Mouse (Mus musculus): ENCODE measurements at regions not wholly inside any gene's neighbourhood (a gene's known extent, or its start where the extent isn't known, plus 50 kb on each side); places are given as distances from the start of the nearest gene placed in this dataset.

- H3K4me1 ChIP-seq (ENCODE audit: control insufficient read depth, insufficient read depth, low read length) = no peaks in the 10 kb centered on the region
- no peak overlapping the region for H3K4me3 ChIP-seq (ENCODE audit: insufficient read depth, low read depth, low read length)
- H3K36me3 ChIP-seq (ENCODE audit: control insufficient read depth, insufficient read depth, low read length) = no peaks in the 10 kb centered on the region
- no peak for DNase-seq
- H3K27me3 ChIP-seq (replicated peaks; ENCODE audit: control insufficient read depth, insufficient read depth, low read length) = no peaks in the 10 kb centered on the region
- TF ChIP-seq CTCF (conservative IDR thresholded peaks at IDR 0.05; ENCODE audit: insufficient read depth, insufficient read length, low read depth, low read length) = no peak
- no peak for TF ChIP-seq POLR2A (IDR thresholded peaks at IDR 0.05; ENCODE audit: low read depth, low read length)
- no peak overlapping the region for H3K27ac ChIP-seq (ENCODE audit: insufficient read depth, low read depth, low read length)
- WGBS = 85% methylated on average over 7 of the region's 7 CpGs
These were observed 50.9 kb upstream of the Cbln4 start for GRCm38 (mm10) chr2:172094159-172094558.

DNA sequence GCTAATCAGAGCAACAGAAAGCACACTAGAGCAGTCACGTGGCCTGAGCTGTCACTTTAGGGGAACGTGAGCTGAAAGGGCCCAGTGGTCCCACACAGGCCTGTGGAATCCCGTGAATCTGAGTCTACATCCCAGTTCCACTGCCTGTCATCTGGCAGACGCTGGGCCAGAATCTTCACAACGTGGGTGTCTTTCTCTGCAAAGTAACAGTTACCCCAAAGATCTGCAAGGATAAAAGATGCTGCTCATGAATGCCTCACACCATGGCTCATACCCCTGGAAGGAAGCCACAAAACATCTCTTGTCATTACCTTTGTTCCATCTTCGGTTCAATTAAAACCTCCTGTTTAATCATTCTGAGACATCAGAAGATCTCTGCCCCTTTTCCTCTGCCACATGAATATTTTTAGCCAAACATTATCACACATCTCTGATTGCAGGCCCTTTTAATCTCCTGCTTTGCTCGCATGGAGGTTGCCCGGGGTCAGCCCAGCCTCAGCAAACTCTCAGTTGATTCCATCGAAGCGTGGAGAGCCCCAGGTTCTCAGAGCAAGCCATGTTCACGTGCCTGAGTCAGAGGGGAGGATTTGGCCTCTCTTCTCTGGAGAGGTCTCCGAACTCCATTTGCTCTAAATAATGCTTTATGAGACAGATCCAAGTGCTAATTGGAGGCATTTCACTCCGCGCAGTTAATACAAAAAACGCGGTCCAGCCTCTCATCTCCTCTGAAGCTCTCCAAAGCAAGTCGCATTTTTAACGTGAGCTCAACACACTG lies 60.8 kb upstream of the Cbln4 start:
- Histone ChIP-seq H3K4me1 (ENCODE audit: control insufficient read depth, insufficient read depth, low read length) (no peaks in the 10 kb centered on the region), H3K27me3 (replicated peaks; ENCODE audit: control insufficient read depth, insufficient read depth, low read length) (no peaks in the 10 kb centered on the region), H3K27ac (ENCODE audit: insufficient read depth, low read depth, low read length) (no peak overlapping the region), H3K36me3 (ENCODE audit: control insufficient read depth, insufficient read depth, low read length) (no peaks in the 10 kb centered on the region), H3K4me3 (ENCODE audit: insufficient read depth, low read depth, low read length) (no peak overlapping the region)
- DNase-seq = peak; percentile 15
- 23% methylated on average over 18 of the region's 18 CpGs for WGBS
- no peak for TF ChIP-seq CTCF (conservative IDR thresholded peaks at IDR 0.05; ENCODE audit: insufficient read depth, insufficient read length, low read depth, low read length)
- TF ChIP-seq POLR2A (IDR thresholded peaks at IDR 0.05; ENCODE audit: low read depth, low read length) = no peak

DNA sequence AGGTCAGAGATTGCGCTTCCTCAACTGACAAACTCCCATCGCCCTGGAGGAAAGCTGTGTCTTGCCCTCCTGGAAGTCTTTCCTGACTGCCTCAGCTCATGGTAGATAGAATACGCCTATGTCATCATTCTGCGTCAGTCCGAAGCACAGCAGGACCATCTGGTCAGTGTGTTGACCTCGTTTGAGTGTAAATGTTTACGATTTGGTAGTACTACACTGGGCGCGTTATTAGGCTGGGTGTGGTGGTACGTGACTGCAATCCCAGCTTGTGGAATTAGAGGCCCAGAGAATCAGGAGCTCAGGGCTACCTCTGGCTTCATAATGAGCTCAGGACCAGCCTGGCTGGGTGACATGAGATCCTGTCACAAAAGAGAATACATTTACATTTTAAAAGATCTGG lies 62.0 kb upstream of the Cbln4 start:
- H3K4me3 ChIP-seq (ENCODE audit: insufficient read depth, low read depth, low read length) = no peak overlapping the region
- H3K27me3 ChIP-seq (replicated peaks; ENCODE audit: control insufficient read depth, insufficient read depth, low read length) = no peaks in the 10 kb centered on the region
- no peaks in the 10 kb centered on the region for H3K4me1 ChIP-seq (ENCODE audit: control insufficient read depth, insufficient read depth, low read length)
- no peaks in the 10 kb centered on the region for H3K36me3 ChIP-seq (ENCODE audit: control insufficient read depth, insufficient read depth, low read length)
- H3K27ac ChIP-seq (ENCODE audit: insufficient read depth, low read depth, low read length) = no peak overlapping the region
- no peak for TF ChIP-seq POLR2A (IDR thresholded peaks at IDR 0.05; ENCODE audit: low read depth, low read length)
- TF ChIP-seq CTCF (conservative IDR thresholded peaks at IDR 0.05; ENCODE audit: insufficient read depth, insufficient read length, low read depth, low read length) = no peak
- DNase-seq = no peak
- WGBS = 24% methylated on average over 10 of the region's 10 CpGs

DNA sequence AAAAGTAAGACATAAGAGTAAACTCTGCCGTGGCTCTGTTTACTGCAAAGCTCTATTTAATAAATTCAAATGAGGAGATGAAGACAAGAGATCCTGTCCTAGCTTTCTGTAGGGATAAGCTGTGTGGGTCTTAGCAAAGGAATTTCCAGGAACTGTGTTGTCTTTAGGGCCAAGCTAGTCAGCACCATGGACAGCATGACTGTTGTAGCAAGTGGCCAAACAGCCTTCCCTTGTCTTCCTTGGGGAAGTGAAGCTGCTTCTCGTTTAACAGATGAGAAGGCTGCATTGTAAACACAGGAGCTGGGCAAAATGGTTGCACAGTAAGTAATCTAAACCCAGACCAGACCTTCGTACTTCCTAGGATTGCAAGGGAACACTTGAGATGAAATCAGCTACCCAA lies 67.4 kb upstream of the Cbln4 start:
- no peak for DNase-seq
- no peaks in the 10 kb centered on the region; the same call in 1 of the 2 replicates for H3K27me3 ChIP-seq (replicated peaks; ENCODE audit: control insufficient read depth, insufficient read depth, low read length)
- H3K36me3 ChIP-seq (ENCODE audit: control insufficient read depth, insufficient read depth, low read length) = no peaks in the 10 kb centered on the region
- H3K27ac ChIP-seq (ENCODE audit: insufficient read depth, low read depth, low read length) = no peak overlapping the region
- H3K4me1 ChIP-seq (ENCODE audit: control insufficient read depth, insufficient read depth, low read length) = no peaks in the 10 kb centered on the region
- 33% methylated on average over 3 of the region's 3 CpGs for WGBS
- TF ChIP-seq CTCF (conservative IDR thresholded peaks at IDR 0.05; ENCODE audit: insufficient read depth, insufficient read length, low read depth, low read length) = no peak
- TF ChIP-seq POLR2A (IDR thresholded peaks at IDR 0.05; ENCODE audit: low read depth, low read length) = no peak
- H3K4me3 ChIP-seq (ENCODE audit: insufficient read depth, low read depth, low read length) = no peak overlapping the region

DNA sequence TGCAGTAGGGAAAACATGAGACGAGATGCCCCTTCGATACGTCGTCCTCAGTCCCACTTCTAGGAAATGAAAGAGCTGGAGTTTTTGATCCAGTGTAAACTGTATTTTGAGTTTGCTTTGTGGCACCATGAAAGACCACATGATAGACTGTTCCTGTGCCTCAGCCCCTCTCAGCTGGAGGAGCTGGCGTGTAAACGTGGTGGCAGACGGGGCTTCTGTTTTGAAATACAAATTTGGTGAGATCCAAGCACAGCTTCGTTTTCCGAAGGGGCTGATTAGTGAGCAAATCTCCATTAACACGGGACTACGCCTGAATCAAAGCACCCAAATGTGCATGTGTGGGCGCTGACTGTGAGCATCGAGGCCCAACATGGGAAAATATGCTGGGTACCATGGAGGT lies 70.4 kb upstream of the Cbln4 start:
- H3K4me3 ChIP-seq (ENCODE audit: insufficient read depth, low read depth, low read length) = no peak overlapping the region
- H3K27ac ChIP-seq (ENCODE audit: insufficient read depth, low read depth, low read length) = no peak overlapping the region
- WGBS = 88% methylated on average over 13 of the region's 13 CpGs
- TF ChIP-seq POLR2A (IDR thresholded peaks at IDR 0.05; ENCODE audit: low read depth, low read length) (no peak), CTCF (conservative IDR thresholded peaks at IDR 0.05; ENCODE audit: insufficient read depth, insufficient read length, low read depth, low read length) (no peak)
- H3K36me3 ChIP-seq (ENCODE audit: control insufficient read depth, insufficient read depth, low read length) = no peaks in the 10 kb centered on the region
- H3K4me1 ChIP-seq (ENCODE audit: control insufficient read depth, insufficient read depth, low read length) = no peaks in the 10 kb centered on the region
- no peaks in the 10 kb centered on the region; the same call in 1 of the 2 replicates for H3K27me3 ChIP-seq (replicated peaks; ENCODE audit: control insufficient read depth, insufficient read depth, low read length)
- DNase-seq = no peak

- Histone ChIP-seq H3K36me3 (ENCODE audit: control insufficient read depth, insufficient read depth, low read length) (no peaks in the 10 kb centered on the region), H3K27ac (ENCODE audit: insufficient read depth, low read depth, low read length) (no peak overlapping the region), H3K4me3 (ENCODE audit: insufficient read depth, low read depth, low read length) (no peak overlapping the region), H3K27me3 (replicated peaks; ENCODE audit: control insufficient read depth, insufficient read depth, low read length) (no peaks in the 10 kb centered on the region; the same call in 1 of the 2 replicates), H3K4me1 (ENCODE audit: control insufficient read depth, insufficient read depth, low read length) (no peaks in the 10 kb centered on the region)
- WGBS = 85% methylated on average over 10 of the region's 10 CpGs
- DNase-seq = no peak
- no peak for TF ChIP-seq CTCF (conservative IDR thresholded peaks at IDR 0.05; ENCODE audit: insufficient read depth, insufficient read length, low read depth, low read length)
- no peak for TF ChIP-seq POLR2A (IDR thresholded peaks at IDR 0.05; ENCODE audit: low read depth, low read length)
These were observed 72.4 kb upstream of the Cbln4 start for GRCm38 (mm10) chr2:172115604-172116206.

- no peaks in the 10 kb centered on the region for H3K36me3 ChIP-seq (ENCODE audit: control insufficient read depth, insufficient read depth, low read length)
- H3K27ac ChIP-seq (ENCODE audit: insufficient read depth, low read depth, low read length) = no peak overlapping the region
- no peaks in the 10 kb centered on the region for H3K4me1 ChIP-seq (ENCODE audit: control insufficient read depth, insufficient read depth, low read length)
- 45% methylated on average over 2 of the region's 2 CpGs for WGBS
- TF ChIP-seq POLR2A (IDR thresholded peaks at IDR 0.05; ENCODE audit: low read depth, low read length) = no peak
- TF ChIP-seq CTCF (conservative IDR thresholded peaks at IDR 0.05; ENCODE audit: insufficient read depth, insufficient read length, low read depth, low read length) = no peak
- no peak overlapping the region for H3K4me3 ChIP-seq (ENCODE audit: insufficient read depth, low read depth, low read length)
- DNase-seq = no peak
- H3K27me3 ChIP-seq (replicated peaks; ENCODE audit: control insufficient read depth, insufficient read depth, low read length) = no peaks in the 10 kb centered on the region
These were observed 84.3 kb upstream of the Cbln4 start for GRCm38 (mm10) chr2:172127517-172127916.

All from kidney, adult 2 months (tissue).